Mouse (Mus musculus) bone marrow macrophage, adult 2 months (primary cell): Measurements from ENCODE around the gene Pemt. TPM values are rescaled to one million over a fixed set of nuclear protein-coding genes. Genes with fewer than 3 reads are reported as not detected.

ENCODE experiments used
- H3K27ac ChIP-seq: 2 replicates; pipeline ENCODE4 v1.5.1; 2012; ENCODE audit warnings: low read depth, low read length; ENCODE audit not compliant: insufficient read depth
- H3K4me1 ChIP-seq: 2 replicates; pipeline ENCODE4 v1.6.1; 2012; ENCODE audit warnings: low read length; ENCODE audit not compliant: control insufficient read depth, insufficient read depth
- H3K4me3 ChIP-seq: 2 replicates; pipeline ENCODE4 v1.5.1; 2012; ENCODE audit warnings: mild to moderate bottlenecking, low read length, moderate library complexity; ENCODE audit not compliant: insufficient read depth
- CTCF ChIP-seq: IDR thresholded peaks from 2 replicates; pipeline ENCODE4 v1.5.1; 2012; ENCODE audit warnings: low read depth, mild to moderate bottlenecking, low read length, moderate library complexity
- POLR2A ChIP-seq: IDR thresholded peaks from 2 replicates; pipeline ENCODE4 v1.6.1; 2012; ENCODE audit warnings: mild to moderate bottlenecking, low read depth, low read length, borderline replicate concordance
- polyA plus RNA-seq: library from polyadenylated mRNA; stranded (reverse); fragments of >200 nt; gene quantifications from 2 replicates; pipeline ENCODE4 v1.2.4, GENCODE M21; 2012; ENCODE audit not compliant: missing spikeins, insufficient read depth, insufficient read length

Gene Pemt
- polyA plus RNA-seq, 1 experiment, result 4.6 TPM

- no peak overlapping the region for H3K4me3 ChIP-seq
- TF ChIP-seq CTCF, result no peak
- H3K4me1 ChIP-seq, result peaks cover 5% of the 10 kb centered on the region
- H3K27ac ChIP-seq, result no peak overlapping the region
Measured at GRCm38 (mm10) chr11:60076790-60077189, 30.5 kb upstream of the Pemt start.

GRCm38 (mm10) chr11:60076183-60076582 is 29.9 kb upstream of the Pemt start:
- H3K4me3 ChIP-seq, result no peak overlapping the region
- no peak overlapping the region for H3K27ac ChIP-seq
- TF ChIP-seq POLR2A, result no peak
- no peak for TF ChIP-seq CTCF
- H3K4me1 ChIP-seq, result peaks cover 6% of the 10 kb centered on the region

GRCm38 (mm10) chr11:60073936-60074502 is 27.7 kb upstream of the Pemt start:
- peaks cover 8% of the 10 kb centered on the region for H3K4me1 ChIP-seq
- no peak overlapping the region for H3K27ac ChIP-seq
- no peak overlapping the region for H3K4me3 ChIP-seq
- TF ChIP-seq CTCF (no peak), POLR2A (no peak)

- Histone ChIP-seq H3K4me1 (peaks cover 8% of the 10 kb centered on the region), H3K4me3 (no peak overlapping the region), H3K27ac (no peak overlapping the region)
- TF ChIP-seq POLR2A, result no peak
- TF ChIP-seq CTCF, result no peak
Measured at GRCm38 (mm10) chr11:60073121-60073520, 26.8 kb upstream of the Pemt start.

- Histone ChIP-seq H3K27ac (no peak overlapping the region), H3K4me3 (no peak overlapping the region), H3K4me1 (peaks cover 8% of the 10 kb centered on the region)
- TF ChIP-seq POLR2A, result no peak
- TF ChIP-seq CTCF, result no peak
Measured at GRCm38 (mm10) chr11:60071221-60071620, 24.9 kb upstream of the Pemt start.

- H3K4me3 ChIP-seq, result no peak overlapping the region
- no peak overlapping the region for H3K27ac ChIP-seq
- H3K4me1 ChIP-seq, result peaks cover 8% of the 10 kb centered on the region
- TF ChIP-seq POLR2A, result no peak
- peak; percentile 50 for TF ChIP-seq CTCF
Measured at GRCm38 (mm10) chr11:60070599-60070998, 24.3 kb upstream of the Pemt start.

GRCm38 (mm10) chr11:60068631-60069030 is 22.3 kb upstream of the Pemt start:
- Histone ChIP-seq H3K4me3 (no peak overlapping the region), H3K27ac (no peak overlapping the region), H3K4me1 (peaks cover 8% of the 10 kb centered on the region)
- no peak for TF ChIP-seq POLR2A
- TF ChIP-seq CTCF, result no peak

GRCm38 (mm10) chr11:60067646-60068045 is 21.4 kb upstream of the Pemt start:
- Histone ChIP-seq H3K27ac (no peak overlapping the region), H3K4me3 (no peak overlapping the region), H3K4me1 (peaks cover 3% of the 10 kb centered on the region)
- TF ChIP-seq POLR2A, result no peak
- no peak for TF ChIP-seq CTCF

- H3K27ac ChIP-seq, result no peak overlapping the region
- no peaks in the 10 kb centered on the region for H3K4me1 ChIP-seq
- H3K4me3 ChIP-seq, result no peak overlapping the region
- TF ChIP-seq CTCF, result no peak
- TF ChIP-seq POLR2A, result no peak
Measured at GRCm38 (mm10) chr11:60065267-60065666, 19.0 kb upstream of the Pemt start.

- no peak overlapping the region for H3K4me3 ChIP-seq
- no peaks in the 10 kb centered on the region for H3K4me1 ChIP-seq
- no peak overlapping the region for H3K27ac ChIP-seq
- TF ChIP-seq POLR2A (no peak), CTCF (no peak)
Measured at GRCm38 (mm10) chr11:60061504-60062006, 15.3 kb upstream of the Pemt start.

GRCm38 (mm10) chr11:60060026-60060425 is 13.7 kb upstream of the Pemt start:
- H3K4me3 ChIP-seq, result no peak overlapping the region
- no peaks in the 10 kb centered on the region for H3K4me1 ChIP-seq
- TF ChIP-seq POLR2A (no peak), CTCF (no peak)
- H3K27ac ChIP-seq, result no peak overlapping the region
